Mouse (Mus musculus): ENCODE measurements around the gene Fgfbp1.

- TF ChIP-seq TAL1 (conservative IDR thresholded peaks at IDR 0.05; ENCODE audit: low read depth, low read length), result no peak
- TF ChIP-seq GATA2 (IDR thresholded peaks at IDR 0.05; ENCODE audit: borderline replicate concordance, low read depth, low read length), result no peak
- TF ChIP-seq CTCF (IDR thresholded peaks at IDR 0.05; ENCODE audit: low read depth, low read length), result no peak
- no peak for TF ChIP-seq GATA1 (IDR thresholded peaks at IDR 0.05; ENCODE audit: borderline replicate concordance, low read length)
Measured at GRCm38 (mm10) chr5:43998295-43998989, 16.9 kb upstream of the Fgfbp1 start.
